Mouse (Mus musculus): Measurements from ENCODE around the gene Vat1.
"Not testable (repeated sequence)": the region's sequence is repeated elsewhere in the genome, so short reads cannot be mapped to it uniquely, and the experiment has no call there.

Vat1 gene

GRCm38 (mm10) chr11:101466552-101466950, 521 bp upstream of the Vat1 start:
- not testable (repeated sequence) for DNase-seq (ENCODE audit: low read depth, low spot score)

- DNase-seq (ENCODE audit: low read depth, low spot score), result peak; percentile 60
Measured at GRCm38 (mm10) chr11:101465101-101465868, 745 bp downstream of the Vat1 start.

- DNase-seq (ENCODE audit: low read depth, low spot score), result no peak
Measured at GRCm38 (mm10) chr11:101464211-101465100, 1.6 kb downstream of the Vat1 start, which contains the start of gene Rnd2. Rnd2 (plus strand) TSS chr11:101464999.

- peak; percentile 65 for DNase-seq (ENCODE audit: low read depth, low spot score)
Measured at GRCm38 (mm10) chr11:101462583-101463440, 3.2 kb downstream of the Vat1 start.

- DNase-seq (ENCODE audit: low read depth, low spot score), result no peak
Measured at GRCm38 (mm10) chr11:101462141-101462540, 3.9 kb downstream of the Vat1 start.

- DNase-seq (ENCODE audit: low read depth, low spot score), result no peak
Measured at GRCm38 (mm10) chr11:101460321-101460720, 5.7 kb downstream of the Vat1 start.

- DNase-seq (ENCODE audit: low read depth, low spot score), result no peak
Measured at GRCm38 (mm10) chr11:101459716-101460115, 6.3 kb downstream of the Vat1 start.

- no peak for DNase-seq (ENCODE audit: low read depth, low spot score)
Measured at GRCm38 (mm10) chr11:101458217-101458616, 7.8 kb downstream of the Vat1 start.

- DNase-seq (ENCODE audit: low read depth, low spot score), result no peak
Measured at GRCm38 (mm10) chr11:101457631-101458030, 8.4 kb downstream of the Vat1 start.

GRCm38 (mm10) chr11:101455627-101456026, 10.4 kb downstream of the Vat1 start:
- no peak for DNase-seq (ENCODE audit: low read depth, low spot score)

GRCm38 (mm10) chr11:101454702-101455101, 11.3 kb downstream of the Vat1 start:
- DNase-seq (ENCODE audit: low read depth, low spot score), result no peak

GRCm38 (mm10) chr11:101452093-101452774, 13.8 kb downstream of the Vat1 start:
- DNase-seq (ENCODE audit: low read depth, low spot score), result no peak

GRCm38 (mm10) chr11:101451536-101451935, 14.5 kb downstream of the Vat1 start:
- no peak for DNase-seq (ENCODE audit: low read depth, low spot score)

- DNase-seq (ENCODE audit: low read depth, low spot score), result no peak
Measured at GRCm38 (mm10) chr11:101450394-101450793, 15.6 kb downstream of the Vat1 start.

GRCm38 (mm10) chr11:101449596-101449995, 16.4 kb downstream of the Vat1 start:
- DNase-seq (ENCODE audit: low read depth, low spot score), result not testable (repeated sequence)

GRCm38 (mm10) chr11:101448899-101449298, 17.1 kb downstream of the Vat1 start:
- no peak for DNase-seq (ENCODE audit: low read depth, low spot score)

GRCm38 (mm10) chr11:101448274-101448746, 17.7 kb downstream of the Vat1 start, which contains the start of gene Ifi35:
Ifi35 (plus strand) TSS chr11:101448407.
- peak; percentile 55 for DNase-seq (ENCODE audit: low read depth, low spot score)

GRCm38 (mm10) chr11:101447786-101448185, 18.2 kb downstream of the Vat1 start:
- DNase-seq (ENCODE audit: low read depth, low spot score), result no peak

- not testable (repeated sequence) for DNase-seq (ENCODE audit: low read depth, low spot score)
Measured at GRCm38 (mm10) chr11:101446860-101447259, 19.2 kb downstream of the Vat1 start.

GRCm38 (mm10) chr11:101446319-101446718, 19.7 kb downstream of the Vat1 start:
- DNase-seq (ENCODE audit: low read depth, low spot score), result no peak

GRCm38 (mm10) chr11:101442760-101443159, 23.3 kb downstream of the Vat1 start:
- DNase-seq (ENCODE audit: low read depth, low spot score), result no peak
